Mouse (Mus musculus) colon, adult 2 months (tissue): ENCODE data around the gene Mis18bp1. TPM values are rescaled to one million over a fixed set of nuclear protein-coding genes. Genes with fewer than 3 reads are reported as not detected.

Experiments
- polyA plus RNA-seq: library from polyadenylated mRNA; depleted of rRNA; stranded (reverse); fragments of >200 nt; gene quantifications from 2 replicates; pipeline ENCODE4 v1.2.3, GENCODE M21; 2012; rRNA removed

The Mis18bp1 gene
- 0.28 and 0.30 TPM in 2 replicates for polyA plus RNA-seq

DNA sequence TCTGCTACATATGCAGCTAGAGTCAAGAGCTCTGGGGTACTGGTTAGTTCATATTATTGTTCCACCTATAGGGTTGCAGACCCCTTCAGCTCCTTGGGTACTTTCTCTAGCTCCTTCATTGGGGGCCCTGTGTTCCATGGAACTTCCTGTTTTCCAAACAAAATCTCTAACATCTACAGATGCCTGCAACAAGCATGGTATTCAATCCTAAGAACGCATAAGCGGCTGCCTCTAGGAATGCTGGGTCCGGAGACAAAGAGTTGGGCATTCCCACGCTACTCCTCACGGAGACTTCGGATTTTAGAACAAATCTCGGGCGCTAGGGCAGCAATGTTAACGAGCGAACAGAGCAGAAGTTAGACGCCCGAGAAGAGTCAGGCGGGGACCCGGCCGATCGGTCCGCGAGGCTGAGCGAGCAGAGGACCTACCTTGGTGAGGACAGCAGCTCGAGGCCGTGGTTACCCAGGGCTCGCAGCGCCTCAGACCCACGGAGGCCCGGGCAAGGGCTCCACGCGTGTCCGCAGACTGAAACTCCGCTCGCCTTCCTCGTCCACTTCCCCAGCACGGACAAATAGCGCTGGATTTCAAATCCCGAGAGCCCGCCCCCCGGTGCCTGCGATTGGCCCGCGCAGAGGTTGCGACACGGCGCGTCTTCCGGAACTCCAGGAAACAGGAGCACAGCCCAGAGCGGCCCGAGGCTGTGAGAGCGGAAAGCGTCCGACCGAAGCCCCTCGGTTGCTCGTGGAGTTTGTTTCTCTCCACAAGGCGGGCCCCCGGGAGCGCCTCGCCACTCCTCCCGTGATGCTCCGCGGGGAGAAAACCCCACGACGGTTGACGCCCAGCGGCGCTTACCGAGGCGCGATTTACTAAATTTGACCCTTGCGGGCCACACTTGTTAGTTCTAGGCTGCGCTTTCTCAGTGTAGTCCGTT, at the start of gene Mis18bp1:
Gene Mis18bp1, minus strand, starts transcription at position 584 of the 931 bp plus-strand sequence.

Other genes with a start within 250 kb of the Mis18bp1 start
- gene Klhl28, start 207.1 kb downstream of the Mis18bp1 start, polyA plus RNA-seq: 0.66 and 0.80 TPM in 2 replicates
- 3.0 TPM in 2 replicates for gene Togaram1, start 206.8 kb downstream of the Mis18bp1 start, polyA plus RNA-seq
- 5.0 and 5.5 TPM in 2 replicates for gene Prpf39, start 136.3 kb downstream of the Mis18bp1 start, polyA plus RNA-seq
- 9.1 and 11.3 TPM in 2 replicates for gene Fkbp3, start 98.6 kb downstream of the Mis18bp1 start, polyA plus RNA-seq
- gene Fancm, start 97.0 kb downstream of the Mis18bp1 start, polyA plus RNA-seq: 1.2 and 1.7 TPM in 2 replicates
- not detected in 2 replicates for gene Wdr20rt, start 52.9 kb upstream of the Mis18bp1 start, polyA plus RNA-seq